Mouse (Mus musculus): ENCODE measurements around the gene Ankrd11.

GRCm38 (mm10) chr8:123020084-123020483 is 22.0 kb downstream of the Ankrd11 start:
- TF ChIP-seq CTCF (IDR thresholded peaks at IDR 0.05; ENCODE audit: control insufficient read depth, insufficient read depth, insufficient replicate concordance, low read depth, low read length) (no peak), POLR2A (IDR thresholded peaks at IDR 0.05; ENCODE audit: control insufficient read depth, low read depth, low read length) (no peak)
